Mouse (Mus musculus) neural tube, embryonic 11.5 days (tissue): ENCODE data around the gene Acvr1. TPM values are rescaled to one million over a fixed set of nuclear protein-coding genes. Genes with fewer than 3 reads are reported as not detected.

ENCODE experiments used
- ATAC-seq: fragments of 200-750 bp; cut with Nextera tagmentation; 2 replicates; pipeline ENCODE4 v1.8.0; 2017; ENCODE audit warnings: moderate number of reproducible peaks, mild to moderate bottlenecking, moderate TSS enrichment, moderate library complexity; ENCODE audit not compliant: insufficient read depth, low FRiP score, low TSS enrichment
- DNase-seq: peaks from one replicate; pipeline ENCODE4 v3.0.0-alpha.2; 2015; ENCODE audit warnings: low spot score
- H3K27ac ChIP-seq: fragments of 300-500 bp; sonication (generic); 2 replicates; pipeline ENCODE4 v1.5.1; 2014; ENCODE audit warnings: low read depth, mild to moderate bottlenecking, low read length
- H3K27me3 ChIP-seq: fragments of 300-500 bp; sonication (generic); 2 replicates; pipeline ENCODE4 v1.6.1; 2014; ENCODE audit warnings: mild to moderate bottlenecking, low read length, mixed read lengths; ENCODE audit not compliant: control insufficient read depth, insufficient read depth
- H3K36me3 ChIP-seq: fragments of 300-500 bp; sonication (generic); 2 replicates; pipeline ENCODE4 v1.6.1; 2014; ENCODE audit warnings: mild to moderate bottlenecking, low read length, moderate library complexity, mixed read lengths; ENCODE audit not compliant: control insufficient read depth, insufficient read depth
- H3K4me1 ChIP-seq: fragments of 300-500 bp; sonication (generic); 2 replicates; pipeline ENCODE4 v1.6.1; 2014; ENCODE audit warnings: low read length, mixed read lengths; ENCODE audit not compliant: control insufficient read depth, insufficient read depth
- H3K4me2 ChIP-seq: fragments of 300-500 bp; sonication (generic); 2 replicates; pipeline ENCODE4 v1.6.1; 2014; ENCODE audit warnings: low read depth, mild to moderate bottlenecking, moderate library complexity
- H3K4me3 ChIP-seq: fragments of 300-500 bp; sonication (generic); 2 replicates; pipeline ENCODE4 v1.5.1; 2014; ENCODE audit warnings: low read depth, low read length
- H3K9ac ChIP-seq: fragments of 300-500 bp; sonication (generic); 2 replicates; pipeline ENCODE4 v1.6.1; 2014; ENCODE audit warnings: mild to moderate bottlenecking, low read length
- H3K9me3 ChIP-seq: fragments of 300-500 bp; sonication (generic); 2 replicates; pipeline ENCODE4 v1.6.1; 2016; ENCODE audit warnings: low read length; ENCODE audit not compliant: control insufficient read depth
- WGBS: fragments of 180-500 bp; shearing (Covaris S2); extraction: QIAGEN DNeasy Blood & Tissue Kit; methylation state at CpG from one replicate; pipeline ENCODE4 v1.1.7; 2014; 5-methylcytosine and 5-hydroxymethylcytosine counted together
- polyA plus RNA-seq: library from polyadenylated mRNA; unstranded; fragments of >200 nt; fragmentation: Nextera tagmentation; extraction: Ambion mirVana; gene quantifications from 2 replicates; pipeline ENCODE4 v1.2.1, GENCODE M21; 2014

Gene Acvr1
- polyA plus RNA-seq, 1 experiment from 2014 or later = 6.6 TPM

GRCm38 (mm10) chr2:58548943-58549342 is 18.0 kb downstream of the Acvr1 start:
- WGBS = 82% methylated on average over 7 of the region's 7 CpGs
- H3K4me3 ChIP-seq = no peak overlapping the region
- H3K27ac ChIP-seq = no peak overlapping the region
- H3K36me3 ChIP-seq = no peaks in the 10 kb centered on the region
- peaks cover 15% of the 10 kb centered on the region for H3K4me1 ChIP-seq
- H3K9me3 ChIP-seq = no peaks in the 10 kb centered on the region
- H3K9ac ChIP-seq = no peak overlapping the region
- no peaks in the 10 kb centered on the region for H3K27me3 ChIP-seq
- no peak for ATAC-seq
- no peak overlapping the region for H3K4me2 ChIP-seq
- DNase-seq = no peak

DNA sequence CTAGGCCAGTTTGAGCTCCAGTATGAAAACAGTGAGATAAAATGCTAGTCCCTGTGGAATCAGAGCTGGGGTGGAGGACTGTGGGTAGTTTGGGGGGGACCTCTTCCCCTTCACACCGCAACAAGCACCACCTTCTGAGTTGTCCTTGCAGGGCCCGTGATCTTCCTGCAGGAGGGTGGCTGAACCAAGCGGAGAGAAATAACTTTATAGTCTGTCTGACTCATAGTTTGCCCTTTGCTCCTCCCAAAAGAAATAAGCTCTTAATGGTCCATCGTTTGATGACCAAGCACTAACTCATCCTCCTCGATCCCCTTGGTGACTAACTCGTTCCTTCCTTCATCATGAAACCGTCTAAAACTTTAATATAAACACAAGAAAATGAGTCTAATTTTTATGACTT is 20.7 kb downstream of the Acvr1 start:
- H3K9ac ChIP-seq = no peak overlapping the region
- ATAC-seq (no peak), DNase-seq (no peak)
- H3K9me3 ChIP-seq = no peaks in the 10 kb centered on the region
- no peaks in the 10 kb centered on the region for H3K36me3 ChIP-seq
- H3K27ac ChIP-seq = no peak overlapping the region
- no peak overlapping the region for H3K4me2 ChIP-seq
- no peaks in the 10 kb centered on the region for H3K27me3 ChIP-seq
- H3K4me1 ChIP-seq = peaks cover 9% of the 10 kb centered on the region
- WGBS = 93% methylated on average over 7 of the region's 7 CpGs
- H3K4me3 ChIP-seq = no peak overlapping the region

DNA sequence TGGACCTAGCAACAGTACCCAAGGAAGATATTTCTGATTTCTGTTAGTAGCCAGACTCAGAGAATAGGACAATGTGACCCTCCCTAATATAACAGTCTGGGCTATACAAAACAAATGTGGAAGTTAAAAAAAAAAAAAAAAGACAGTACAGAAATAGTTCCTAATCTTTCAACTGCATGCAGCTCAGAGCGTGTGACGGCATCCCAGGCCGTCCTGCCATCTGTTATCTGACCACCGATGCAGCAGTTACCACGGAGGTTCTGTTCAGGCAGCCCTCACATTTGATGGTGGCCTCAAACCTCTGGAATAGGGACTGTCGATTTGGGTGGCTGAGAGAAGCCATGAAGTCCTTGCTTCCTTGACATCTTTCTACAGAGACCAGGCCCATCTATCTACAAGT is 22.6 kb downstream of the Acvr1 start:
- H3K4me1 ChIP-seq = no peaks in the 10 kb centered on the region
- no peak overlapping the region for H3K27ac ChIP-seq
- H3K36me3 ChIP-seq = no peaks in the 10 kb centered on the region
- no peaks in the 10 kb centered on the region for H3K9me3 ChIP-seq
- WGBS = 91% methylated on average over 6 of the region's 6 CpGs
- H3K27me3 ChIP-seq = no peaks in the 10 kb centered on the region
- no peak overlapping the region for H3K4me3 ChIP-seq
- H3K9ac ChIP-seq = no peak overlapping the region
- no peak overlapping the region for H3K4me2 ChIP-seq
- no peak for ATAC-seq
- no peak for DNase-seq

GRCm38 (mm10) chr2:58543252-58543651 is 23.7 kb downstream of the Acvr1 start:
- H3K27me3 ChIP-seq = no peaks in the 10 kb centered on the region
- no peak overlapping the region for H3K27ac ChIP-seq
- DNase-seq = no peak
- WGBS = 87% methylated on average over 5 of the region's 5 CpGs
- H3K9ac ChIP-seq = no peak overlapping the region
- no peak overlapping the region for H3K4me3 ChIP-seq
- no peaks in the 10 kb centered on the region for H3K4me1 ChIP-seq
- no peaks in the 10 kb centered on the region for H3K9me3 ChIP-seq
- H3K36me3 ChIP-seq = no peaks in the 10 kb centered on the region
- no peak for ATAC-seq
- H3K4me2 ChIP-seq = no peak overlapping the region

DNA sequence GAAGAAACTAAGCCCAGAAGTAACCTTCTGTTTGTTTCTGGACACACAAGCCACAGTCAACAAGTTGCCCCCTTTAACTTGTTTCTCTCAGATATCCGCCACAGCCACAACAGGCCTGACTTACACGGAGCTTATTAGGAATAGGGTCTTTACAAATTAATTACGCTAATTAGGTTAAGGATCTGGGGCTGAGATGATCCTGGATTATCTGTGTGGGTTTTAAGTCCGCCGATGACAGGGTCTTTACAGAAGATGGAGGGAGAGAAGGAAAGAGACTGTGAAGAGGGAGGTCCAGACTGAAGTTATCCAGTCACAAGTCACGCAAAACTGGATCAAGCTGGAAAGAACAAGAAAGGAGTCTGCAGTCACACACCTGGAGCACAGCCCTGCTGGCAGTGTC is 28.8 kb downstream of the Acvr1 start:
- no peak overlapping the region for H3K27ac ChIP-seq
- peaks cover 21% of the 10 kb centered on the region for H3K4me1 ChIP-seq
- no peaks in the 10 kb centered on the region for H3K36me3 ChIP-seq
- no peaks in the 10 kb centered on the region for H3K27me3 ChIP-seq
- H3K4me3 ChIP-seq = no peak overlapping the region
- no peak for DNase-seq
- 96% methylated on average over 6 of the region's 6 CpGs for WGBS
- H3K9ac ChIP-seq = no peak overlapping the region
- no peak overlapping the region for H3K4me2 ChIP-seq
- ATAC-seq = no peak
- H3K9me3 ChIP-seq = no peaks in the 10 kb centered on the region

GRCm38 (mm10) chr2:58536796-58537195 is 30.2 kb downstream of the Acvr1 start:
- Histone ChIP-seq H3K27ac (no peak overlapping the region), H3K9me3 (no peaks in the 10 kb centered on the region), H3K36me3 (no peaks in the 10 kb centered on the region), H3K9ac (no peak overlapping the region), H3K4me1 (peaks cover 29% of the 10 kb centered on the region), H3K27me3 (no peaks in the 10 kb centered on the region), H3K4me2 (no peak overlapping the region), H3K4me3 (no peak overlapping the region)
- WGBS = 89% methylated on average over 3 of the region's 3 CpGs
- ATAC-seq (no peak), DNase-seq (no peak)

GRCm38 (mm10) chr2:58535233-58535632 is 31.7 kb downstream of the Acvr1 start:
- no peak for DNase-seq
- ATAC-seq = no peak
- Histone ChIP-seq H3K27me3 (no peaks in the 10 kb centered on the region), H3K4me2 (no peak overlapping the region), H3K36me3 (no peaks in the 10 kb centered on the region), H3K9ac (no peak overlapping the region), H3K27ac (no peak overlapping the region), H3K4me1 (peaks cover 29% of the 10 kb centered on the region), H3K4me3 (no peak overlapping the region), H3K9me3 (no peaks in the 10 kb centered on the region)
- 83% methylated on average over 8 of the region's 8 CpGs for whole genome bisulfite sequencing

GRCm38 (mm10) chr2:58534379-58534778 is 32.6 kb downstream of the Acvr1 start:
- no peak overlapping the region; the same call in 1 of the 2 replicates for H3K27ac ChIP-seq

GRCm38 (mm10) chr2:58533521-58534001 is 33.4 kb downstream of the Acvr1 start:
- ATAC-seq (peak; percentile 63), DNase-seq (peak; percentile 68)
- Histone ChIP-seq H3K36me3 (no peaks in the 10 kb centered on the region), H3K9me3 (no peaks in the 10 kb centered on the region), H3K9ac (no peak overlapping the region), H3K4me1 (peaks cover 32% of the 10 kb centered on the region), H3K4me2 (no peak overlapping the region), H3K27me3 (no peaks in the 10 kb centered on the region), H3K4me3 (no peak overlapping the region), H3K27ac (peak overlapping the region; percentile 53)
- 8% methylated on average over 7 of the region's 7 CpGs for WGBS

More at GRCm38 (mm10) chr2:58534379-58534778, 32.6 kb downstream of the Acvr1 start:
- Histone ChIP-seq H3K4me2 (no peak overlapping the region), H3K4me1 (peaks cover 32% of the 10 kb centered on the region), H3K27me3 (no peaks in the 10 kb centered on the region), H3K4me3 (no peak overlapping the region), H3K9me3 (no peaks in the 10 kb centered on the region), H3K36me3 (no peaks in the 10 kb centered on the region), H3K9ac (no peak overlapping the region)
- ATAC-seq (no peak), DNase-seq (no peak)
- 59% methylated on average over 4 of the region's 4 CpGs for WGBS
